Mouse (Mus musculus) kidney, embryonic 16.5 days (tissue): ENCODE measurements around the gene Fras1. TPM values are rescaled to one million over a fixed set of nuclear protein-coding genes. Genes with fewer than 3 reads are reported as not detected.
A peak's percentile ranks its signal among the peaks of the same experiment; 100 is the strongest.

Experiments used
- ATAC-seq: fragments of 200-750 bp; cut with Nextera tagmentation; 2 replicates; pipeline ENCODE4 v1.8.0; 2017; ENCODE audit warnings: moderate TSS enrichment; ENCODE audit not compliant: low FRiP score, low TSS enrichment
- H3K27ac ChIP-seq: fragments of 300-500 bp; sonication (generic); 2 replicates; pipeline ENCODE4 v1.5.1; 2014; ENCODE audit warnings: low read length
- H3K27me3 ChIP-seq: fragments of 300-500 bp; sonication (generic); 2 replicates; pipeline ENCODE4 v1.6.1; 2014; ENCODE audit warnings: low read length, control low read depth, mixed read lengths; ENCODE audit not compliant: insufficient read depth
- H3K36me3 ChIP-seq: fragments of 300-500 bp; sonication (generic); 2 replicates; pipeline ENCODE4 v1.6.1; 2014; ENCODE audit warnings: low read length, control low read depth, mixed read lengths; ENCODE audit not compliant: insufficient read depth
- H3K4me1 ChIP-seq: fragments of 300-500 bp; sonication (generic); 2 replicates; pipeline ENCODE4 v1.6.1; 2014; ENCODE audit warnings: low read length, control low read depth, mixed read lengths; ENCODE audit not compliant: insufficient read depth
- H3K4me2 ChIP-seq: fragments of 300-500 bp; sonication (generic); replicated peaks from 2 replicates; pipeline ENCODE4 v1.6.1; 2014; ENCODE audit warnings: low read depth, low read length
- H3K4me3 ChIP-seq: fragments of 300-500 bp; sonication (generic); 2 replicates; pipeline ENCODE4 v1.5.1; 2014; ENCODE audit warnings: mild to moderate bottlenecking, low read length
- H3K9ac ChIP-seq: fragments of 300-500 bp; sonication (generic); replicated peaks from 2 replicates; pipeline ENCODE4 v1.6.1; 2014; ENCODE audit warnings: low read length
- H3K9me3 ChIP-seq: fragments of 300-500 bp; sonication (generic); 2 replicates; pipeline ENCODE4 v1.6.1; 2016; ENCODE audit warnings: low read length, control low read depth
- WGBS: fragments of 180-500 bp; shearing (Covaris S2); extraction: QIAGEN DNeasy Blood & Tissue Kit; methylation state at CpG from one replicate; pipeline ENCODE4 v1.1.7; 2014; 5-methylcytosine and 5-hydroxymethylcytosine counted together
- polyA plus RNA-seq: library from polyadenylated mRNA; unstranded; fragments of >200 nt; fragmentation: Nextera tagmentation; extraction: Ambion mirVana; gene quantifications from 2 replicates; pipeline ENCODE4 v1.2.1, GENCODE M21; 2015

Gene Fras1
- polyA plus RNA-seq, 1 experiment from 2014 or later, result 30.3 TPM

DNA sequence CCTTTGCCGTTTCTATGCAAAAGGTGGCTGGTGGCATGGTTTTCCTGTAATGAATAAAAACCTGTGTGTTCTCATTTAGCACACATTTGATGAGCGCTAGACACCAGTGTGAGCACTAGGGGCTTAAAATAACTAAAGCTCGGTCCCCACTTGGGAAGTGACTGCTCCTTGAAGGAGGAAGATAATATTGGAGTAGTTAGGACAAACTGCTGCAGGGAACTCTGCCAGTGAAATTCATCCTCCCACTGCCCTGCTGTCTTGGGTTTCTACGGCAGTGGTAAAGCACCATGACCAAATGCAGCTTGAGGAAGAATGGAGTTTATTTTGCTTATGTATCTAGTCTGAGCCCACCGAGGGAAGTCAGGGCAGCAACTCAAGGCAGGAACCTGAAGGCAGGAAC, 211.0 kb downstream of the Fras1 start:
- H3K9me3 ChIP-seq, result peaks cover 3% of the 10 kb centered on the region; the same call in 1 of the 2 replicates
- no peak for ATAC-seq
- no peak overlapping the region for H3K4me3 ChIP-seq
- H3K27me3 ChIP-seq, result no peaks in the 10 kb centered on the region
- H3K4me2 ChIP-seq, result no peak overlapping the region
- 73% methylated on average over 5 of the region's 5 CpGs for WGBS
- no peaks in the 10 kb centered on the region for H3K4me1 ChIP-seq
- H3K27ac ChIP-seq, result no peak overlapping the region
- H3K36me3 ChIP-seq, result peaks cover 21% of the 10 kb centered on the region
- H3K9ac ChIP-seq, result no peak overlapping the region

DNA sequence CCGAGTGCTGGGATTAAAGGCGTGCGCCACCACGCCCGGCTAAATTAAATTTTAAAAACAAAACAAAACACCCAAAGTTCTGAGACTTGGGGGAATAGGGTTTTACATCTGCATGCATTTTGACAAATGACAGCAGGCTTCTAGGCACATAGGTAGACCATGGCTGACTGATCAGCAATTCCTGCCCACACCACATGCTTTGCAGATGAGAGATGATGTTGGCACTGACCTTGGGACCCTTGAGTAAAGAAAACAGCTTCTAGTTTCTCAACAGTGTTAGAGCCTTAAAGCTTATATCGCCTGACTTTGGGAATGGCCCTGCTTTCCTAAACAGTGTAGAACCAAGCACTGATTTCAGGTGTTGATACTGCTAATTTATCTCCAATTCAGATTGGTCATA, 216.9 kb downstream of the Fras1 start:
- Histone ChIP-seq H3K27ac (no peak overlapping the region), H3K4me1 (no peaks in the 10 kb centered on the region), H3K4me2 (no peak overlapping the region), H3K9me3 (no peaks in the 10 kb centered on the region), H3K9ac (no peak overlapping the region), H3K36me3 (peaks cover 10% of the 10 kb centered on the region; the same call in 1 of the 2 replicates), H3K27me3 (no peaks in the 10 kb centered on the region), H3K4me3 (no peak overlapping the region)
- 84% methylated on average over 6 of the region's 6 CpGs for WGBS
- 0 out of 2 replicates have a peak, but pooled peaks have one; percentile 27 for ATAC-seq

DNA sequence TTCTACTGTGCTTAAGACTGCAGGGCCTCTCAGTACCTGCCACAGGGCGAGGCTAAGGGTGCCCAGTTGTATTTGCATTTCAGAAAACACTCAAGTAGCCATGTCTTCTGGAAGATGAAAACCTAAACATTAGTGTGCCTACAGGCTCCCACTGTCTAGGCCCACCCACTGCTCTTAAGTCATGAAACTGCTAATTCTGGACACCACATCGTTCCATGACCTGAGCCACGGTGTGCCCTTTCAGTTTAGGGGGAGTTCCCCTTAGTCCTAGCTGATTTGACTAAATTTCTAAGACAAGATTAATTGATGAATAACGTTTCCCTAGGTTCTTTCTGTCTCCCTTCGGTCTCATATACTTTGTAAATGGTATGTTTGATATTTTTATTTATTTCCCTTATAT, 222.0 kb downstream of the Fras1 start:
- H3K4me1 ChIP-seq, result no peaks in the 10 kb centered on the region
- H3K9me3 ChIP-seq, result no peaks in the 10 kb centered on the region
- no peak overlapping the region for H3K27ac ChIP-seq
- H3K4me2 ChIP-seq, result no peak overlapping the region
- 69% methylated on average over 5 of the region's 5 CpGs for WGBS
- H3K36me3 ChIP-seq, result peaks cover 7% of the 10 kb centered on the region; the same call in 1 of the 2 replicates
- ATAC-seq, result no peak
- no peak overlapping the region for H3K9ac ChIP-seq
- no peak overlapping the region for H3K4me3 ChIP-seq
- H3K27me3 ChIP-seq, result no peaks in the 10 kb centered on the region

GRCm38 (mm10) chr5:96603974-96604769, 230.4 kb downstream of the Fras1 start:
- H3K9ac ChIP-seq, result no peak overlapping the region
- 85% methylated on average over 7 of the region's 7 CpGs for WGBS
- H3K9me3 ChIP-seq, result no peaks in the 10 kb centered on the region
- H3K4me3 ChIP-seq, result no peak overlapping the region
- no peak for ATAC-seq
- H3K27ac ChIP-seq, result no peak overlapping the region
- no peak overlapping the region for H3K4me2 ChIP-seq
- peaks cover 12% of the 10 kb centered on the region; the same call in 1 of the 2 replicates for H3K36me3 ChIP-seq
- H3K27me3 ChIP-seq, result no peaks in the 10 kb centered on the region
- H3K4me1 ChIP-seq, result peaks cover 6% of the 10 kb centered on the region; the same call in 1 of the 2 replicates

- H3K27me3 ChIP-seq, result no peaks in the 10 kb centered on the region
- no peak overlapping the region for H3K27ac ChIP-seq
- no peaks in the 10 kb centered on the region for H3K9me3 ChIP-seq
- H3K36me3 ChIP-seq, result peaks cover 3% of the 10 kb centered on the region; the same call in 1 of the 2 replicates
- no peak overlapping the region for H3K4me2 ChIP-seq
- no peak for ATAC-seq
- H3K4me1 ChIP-seq, result peaks cover 6% of the 10 kb centered on the region; the same call in 1 of the 2 replicates
- H3K4me3 ChIP-seq, result no peak overlapping the region
- H3K9ac ChIP-seq, result no peak overlapping the region
- WGBS, result 69% methylated on average over 5 of the region's 5 CpGs
Observed at GRCm38 (mm10) chr5:96608036-96608435, 234.3 kb downstream of the Fras1 start.

DNA sequence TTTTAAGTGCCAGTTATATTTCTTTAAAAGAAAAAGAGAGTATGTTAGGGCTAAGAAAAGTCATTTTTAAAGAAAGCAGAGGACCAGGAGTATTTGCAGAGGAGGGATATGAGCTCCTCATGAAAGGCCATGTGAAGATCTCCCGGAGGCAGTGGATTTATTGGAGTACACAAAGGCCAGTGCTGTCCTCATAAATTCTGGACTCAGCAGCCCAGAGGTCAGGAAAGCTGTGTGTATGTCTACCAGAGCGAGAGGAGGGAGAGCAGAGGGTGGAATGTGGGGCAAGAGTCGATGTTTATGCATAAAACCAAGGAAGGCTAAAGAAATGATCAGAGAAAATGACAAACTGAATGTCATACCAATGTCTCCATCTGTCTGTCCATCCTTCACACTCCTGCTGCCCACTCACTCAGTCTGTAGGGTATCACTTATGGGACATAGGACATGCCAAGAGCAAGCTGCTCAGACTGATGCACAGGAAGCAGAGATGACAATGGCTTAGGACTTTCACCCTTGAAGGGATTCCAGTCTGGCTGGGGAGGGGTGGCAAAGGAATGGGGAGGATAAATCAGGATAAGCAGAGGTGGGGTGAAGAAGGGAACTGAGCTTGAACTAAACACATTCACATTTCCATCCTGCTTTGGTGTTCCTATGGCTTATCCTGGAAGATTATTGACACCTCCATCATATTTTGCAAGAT, 235.0 kb downstream of the Fras1 start:
- Histone ChIP-seq H3K27ac (no peak overlapping the region), H3K4me1 (peaks cover 6% of the 10 kb centered on the region; the same call in 1 of the 2 replicates), H3K9ac (no peak overlapping the region), H3K36me3 (peaks cover 3% of the 10 kb centered on the region; the same call in 1 of the 2 replicates), H3K4me3 (no peak overlapping the region), H3K9me3 (no peaks in the 10 kb centered on the region), H3K27me3 (no peaks in the 10 kb centered on the region), H3K4me2 (no peak overlapping the region)
- WGBS, result 22% methylated on average over 3 of the region's 3 CpGs
- ATAC-seq, result peak; percentile 86

GRCm38 (mm10) chr5:96612077-96612476, 238.3 kb downstream of the Fras1 start:
- peaks cover 6% of the 10 kb centered on the region; the same call in 1 of the 2 replicates for H3K4me1 ChIP-seq
- H3K4me3 ChIP-seq, result no peak overlapping the region
- H3K4me2 ChIP-seq, result no peak overlapping the region
- 75% methylated on average over 10 of the region's 10 CpGs for WGBS
- no peak overlapping the region for H3K27ac ChIP-seq
- no peak overlapping the region for H3K9ac ChIP-seq
- peaks cover 5% of the 10 kb centered on the region; the same call in 1 of the 2 replicates for H3K36me3 ChIP-seq
- no peaks in the 10 kb centered on the region for H3K9me3 ChIP-seq
- no peaks in the 10 kb centered on the region for H3K27me3 ChIP-seq
- no peak for ATAC-seq

GRCm38 (mm10) chr5:96616954-96617646, 243.3 kb downstream of the Fras1 start:
- H3K27ac ChIP-seq, result no peak overlapping the region
- WGBS, result 37% methylated on average over 6 of the region's 6 CpGs

DNA sequence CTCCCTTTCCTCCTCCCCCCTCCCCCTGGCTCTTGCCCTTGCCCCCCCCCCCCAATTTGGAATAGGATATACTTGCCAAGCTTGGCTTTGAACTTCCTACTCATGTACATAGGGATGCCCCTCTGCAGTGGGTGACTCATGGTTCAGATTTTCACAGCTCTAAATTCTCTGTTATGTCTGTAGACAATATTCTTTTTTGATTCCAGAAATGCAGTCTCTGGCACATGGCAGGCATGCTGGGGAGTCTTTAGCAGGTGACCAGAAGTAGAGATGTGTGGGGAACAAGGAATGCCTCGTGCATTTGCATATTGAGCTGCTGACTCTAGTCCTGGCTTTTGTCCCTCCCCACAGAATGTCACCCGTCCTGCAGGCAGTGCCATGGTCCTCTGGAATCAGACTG, 244.3 kb downstream of the Fras1 start:
- Histone ChIP-seq H3K4me3 (no peak overlapping the region), H3K27ac (no peak overlapping the region), H3K9ac (no peak overlapping the region), H3K4me2 (no peak overlapping the region), H3K27me3 (no peaks in the 10 kb centered on the region), H3K36me3 (peaks cover 13% of the 10 kb centered on the region; the same call in 1 of the 2 replicates), H3K9me3 (no peaks in the 10 kb centered on the region), H3K4me1 (0 out of 2 replicates have a peak, but pooled peaks cover 3% of the 10 kb centered on the region)
- WGBS, result 72% methylated on average over 2 of the region's 2 CpGs
- no peak for ATAC-seq

More at GRCm38 (mm10) chr5:96616954-96617646, 243.3 kb downstream of the Fras1 start:
- Histone ChIP-seq H3K27me3 (no peaks in the 10 kb centered on the region), H3K9me3 (no peaks in the 10 kb centered on the region), H3K36me3 (peaks cover 13% of the 10 kb centered on the region; the same call in 1 of the 2 replicates), H3K4me1 (no peaks in the 10 kb centered on the region), H3K9ac (no peak overlapping the region), H3K4me3 (no peak overlapping the region), H3K4me2 (no peak overlapping the region)
- peak; percentile 81 for ATAC-seq
